9 mouse cellular contexts compared by ENCODE assay signal in genomic region chr15:82804708-82805639, GRCm38 (mm10). TPM values are rescaled to one million over a fixed set of nuclear protein-coding genes. Genes with fewer than 3 reads are reported as not detected.
DNase-seq lines count a peak whose midpoint lies in the region; ATAC-seq and TF ChIP-seq lines count a peak whose summit lies in the region.
"Had no signal": no experiment of that assay in that cellular context is flagged by ENCODE, and none has a peak within 500 bp of the region (broad histone marks: within the 10 kb centered on the region; RNA-seq: fewer than 3 reads in every experiment).

No protein-coding gene starts in this region.

- H3K4me2 ChIP-seq in limb, embryonic 14.5 days (replicated peaks; ENCODE audit: low read depth, low read length, severe bottlenecking): no peak overlapping the region

- DNase-seq in 3134 (ENCODE audit: extremely low read depth, insufficient read length, low spot score): peak; percentile 32
- peak; percentile 43 for DNase-seq in G1E (ENCODE audit: low spot score)
- peak; percentile 79 to 85 for DNase-seq in cerebellum, adult 18-20 months
- peak; percentile 46 to 97 for DNase-seq in frontal cortex, adult 2 months (ENCODE audit: extremely low spot score in 1 of 2, low spot score in 1 of 2)
- DNase-seq in kidney, adult 8-10 months: peak; percentile 58 to 84
- peak; percentile 59 for DNase-seq in limb, embryonic 14.5 days (ENCODE audit: low spot score)
- DNase-seq in retina, embryonic 14.5 days (ENCODE audit: low spot score): peak; percentile 85
- DNase-seq in thymus, postnatal 36 days: peak; percentile 67 to 78

- peaks cover 6% of the 10 kb centered on the region for H3K4me1 ChIP-seq in G1E (ENCODE audit: insufficient read depth, low read depth, low read length)
- no peaks in the 10 kb centered on the region for H3K4me1 ChIP-seq in limb, embryonic 14.5 days (ENCODE audit: control insufficient read depth, insufficient read depth, low read length)

- H3K9me3 ChIP-seq in G1E (replicated peaks): no peaks in the 10 kb centered on the region
- H3K9me3 ChIP-seq in limb, embryonic 14.5 days (ENCODE audit: control insufficient read depth, low read length): no peaks in the 10 kb centered on the region

- H3K36me3 ChIP-seq in G1E (replicated peaks): peaks cover 26% of the 10 kb centered on the region
- H3K36me3 ChIP-seq in limb, embryonic 14.5 days (ENCODE audit: control insufficient read depth, insufficient read depth, low read length): peaks cover 4% of the 10 kb centered on the region; the same call in 1 of the 2 replicates

- H3K27me3 ChIP-seq in G1E (ENCODE audit: insufficient read depth, low read length): no peaks in the 10 kb centered on the region
- no peaks in the 10 kb centered on the region for H3K27me3 ChIP-seq in limb, embryonic 14.5 days (ENCODE audit: control insufficient read depth, insufficient read depth, low read length)

- H3K9ac ChIP-seq in limb, embryonic 14.5 days (ENCODE audit: low read depth, low read length, severe bottlenecking): no peak overlapping the region

- no peak for ATAC-seq in G1E (ENCODE audit: extremely low read depth, insufficient number of reproducible peaks, low FRiP score, poor library complexity, severe bottlenecking)
- ATAC-seq in limb, embryonic 14.5 days (ENCODE audit: low FRiP score, low read depth): no peak

- no peak for TF ChIP-seq POLR2A in limb, embryonic 14.5 days (IDR thresholded peaks at IDR 0.05; ENCODE audit: borderline replicate concordance, extremely low read depth, insufficient read depth, insufficient read length)

- peak; percentile 65 for TF ChIP-seq CTCF in G1E (IDR thresholded peaks at IDR 0.05; ENCODE audit: low read depth, low read length)

- no peak overlapping the region for H3K27ac ChIP-seq in limb, embryonic 14.5 days (replicated peaks; ENCODE audit: low read depth, low read length)

- no peak overlapping the region for H3K4me3 ChIP-seq in G1E (ENCODE audit: low read depth, low read length)
- no peak overlapping the region for H3K4me3 ChIP-seq in limb, embryonic 14.5 days (replicated peaks; ENCODE audit: low read length)

- 74% methylated on average over 5 of the region's 5 CpGs for WGBS in limb, embryonic 14.5 days

RNA-seq across cellular contexts. Expression of gene Cyp2d26, which starts 10.9 kb away (rescaled TPM):
- total RNA-seq in G1E (2014; fragmentation: Nextera tagmentation) (not detected in 2 replicates), G1E (2017) (0.33 TPM in 1 of 2 replicates, not detected in the other)
- not detected in 2 replicates for polyA plus RNA-seq in G1E (2012)
- 0.13 and 0.14 TPM in 2 replicates for polyA plus RNA-seq in frontal cortex, adult 2 months (2012; rRNA removed)
- 0.20 and 0.35 TPM in 2 replicates for polyA plus RNA-seq in limb, embryonic 14.5 days (2012; rRNA removed)
- polyA plus RNA-seq in limb, embryonic 14.5 days (2014; fragmentation: Nextera tagmentation; extraction: Ambion mirVana): not detected in 2 replicates

RNA-seq across cellular contexts. Expression of gene Cyp2d40, which starts 41.0 kb away (rescaled TPM):
- not detected in 2 replicates for total RNA-seq in G1E (2014; fragmentation: Nextera tagmentation)
- total RNA-seq in G1E (2017): not detected in 2 replicates
- not detected in 2 replicates for polyA plus RNA-seq in G1E (2012)
- polyA plus RNA-seq in frontal cortex, adult 2 months (2012; rRNA removed): 0.04 TPM in 1 of 2 replicates, not detected in the other
- 0.03 TPM in 1 of 2 replicates, not detected in the other for polyA plus RNA-seq in limb, embryonic 14.5 days (2012; rRNA removed)
- not detected in 2 replicates for polyA plus RNA-seq in limb, embryonic 14.5 days (2014; fragmentation: Nextera tagmentation; extraction: Ambion mirVana)
- polyA plus RNA-seq: heart, embryonic 16.5 days had no signal

Comparison
In these comparisons a context has a peak if more than half of its experiments do, and no peak if none do; other contexts are left out.
1. DNase-seq: peak in every context shown above with its lines; median percentile 85 in retina, embryonic 14.5 days; 82 in cerebellum, adult 18-20 months; 72 in thymus, postnatal 36 days; 72 in frontal cortex, adult 2 months; 71 in kidney, adult 8-10 months; 59 in limb, embryonic 14.5 days; 43 in G1E; 32 in 3134.